Mouse (Mus musculus) thymus, adult 2 months (tissue): Measurements from ENCODE around the gene Gm10134. TPM values are rescaled to one million over a fixed set of nuclear protein-coding genes. Genes with fewer than 3 reads are reported as not detected.

Source experiments
- DNase-seq: peaks from one replicate; pipeline ENCODE4 v3.0.0; 2021
- H3K27ac ChIP-seq: fragments of 200-500 bp; 2 replicates; pipeline ENCODE4 v1.5.1; 2012; ENCODE audit warnings: low read length, control low read depth; ENCODE audit not compliant: control insufficient read depth, insufficient read depth
- H3K27me3 ChIP-seq: fragments of 200-500 bp; 2 replicates; pipeline ENCODE4 v1.6.1; 2012; ENCODE audit warnings: mild to moderate bottlenecking, low read length, moderate library complexity, mixed read lengths; ENCODE audit not compliant: control insufficient read depth, insufficient read depth
- H3K36me3 ChIP-seq: fragments of 200-500 bp; 2 replicates; pipeline ENCODE4 v1.6.1; 2012; ENCODE audit warnings: mild to moderate bottlenecking, low read length, moderate library complexity; ENCODE audit not compliant: control insufficient read depth, insufficient read depth
- H3K4me1 ChIP-seq: fragments of 200-500 bp; replicated peaks from 2 replicates; pipeline ENCODE4 v1.6.1; 2012; ENCODE audit warnings: low read length; ENCODE audit not compliant: control insufficient read depth, insufficient read depth
- H3K4me3 ChIP-seq: fragments of 200-500 bp; 2 replicates; pipeline ENCODE4 v1.5.1; 2012; ENCODE audit warnings: mild to moderate bottlenecking, low read length, control low read depth, moderate library complexity; ENCODE audit not compliant: control insufficient read depth, insufficient read depth
- CTCF ChIP-seq: fragments of 200-500 bp; IDR thresholded peaks from 2 replicates; pipeline ENCODE4 v1.5.1; 2012; ENCODE audit warnings: mild to moderate bottlenecking, control low read depth, low read length, moderate library complexity, borderline replicate concordance; ENCODE audit not compliant: control insufficient read depth, poor library complexity, insufficient read depth; ENCODE audit errors: extremely low read depth
- POLR2A ChIP-seq: fragments of 200-500 bp; IDR thresholded peaks from 2 replicates; pipeline ENCODE4 v1.6.1; 2012; ENCODE audit warnings: mild to moderate bottlenecking, low read length, control low read depth, moderate library complexity; ENCODE audit not compliant: control insufficient read depth, poor library complexity, insufficient read depth; ENCODE audit errors: extremely low read depth
- WGBS: fragments of 180-500 bp; shearing (Covaris S2); methylation state at CpG from one replicate; pipeline ENCODE4 v1.1.7; 2018; 5-methylcytosine and 5-hydroxymethylcytosine counted together
- polyA plus RNA-seq: library from polyadenylated mRNA; depleted of rRNA; stranded (reverse); fragments of >200 nt; gene quantifications from 2 replicates; pipeline ENCODE4 v1.2.3, GENCODE M21; 2012; rRNA removed

The Gm10134 gene
- polyA plus RNA-seq, 1 experiment = 0.47 TPM

- no peak for TF ChIP-seq POLR2A
- TF ChIP-seq CTCF = no peak
- Histone ChIP-seq H3K4me1 (no peaks in the 10 kb centered on the region), H3K27me3 (no peaks in the 10 kb centered on the region), H3K27ac (no peak overlapping the region), H3K4me3 (no peak overlapping the region), H3K36me3 (no peaks in the 10 kb centered on the region)
- no peak for DNase-seq
- 96% methylated on average over 5 of the region's 5 CpGs for WGBS
These were observed 46.4 kb downstream of the Gm10134 start for GRCm38 (mm10) chr2:28552301-28552700.

Other genes with a start within 250 kb of the Gm10134 start
- 1.2 and 1.3 TPM in 2 replicates for gene Ppp1r26, start 59.3 kb upstream of the Gm10134 start, polyA plus RNA-seq
- gene 1700007K13Rik, start 39.8 kb upstream of the Gm10134 start, polyA plus RNA-seq = not detected in 2 replicates
- 50.7 and 53.8 TPM in 2 replicates for gene Mrps2, start 38.0 kb upstream of the Gm10134 start, polyA plus RNA-seq
- gene Gbgt1, start 9.2 kb upstream of the Gm10134 start, polyA plus RNA-seq = 2.5 and 2.8 TPM in 2 replicates
- gene Ralgds, start 7.0 kb downstream of the Gm10134 start, polyA plus RNA-seq = 45.4 and 51.6 TPM in 2 replicates
- 0.42 and 0.49 TPM in 2 replicates for gene Cel, start 57.3 kb downstream of the Gm10134 start, polyA plus RNA-seq
- gene Gtf3c5, start 77.7 kb downstream of the Gm10134 start, polyA plus RNA-seq = 33.7 and 34.5 TPM in 2 replicates
- gene Gfi1b, start 115.9 kb downstream of the Gm10134 start, polyA plus RNA-seq = 1.8 and 2.0 TPM in 2 replicates
- 24.7 and 25.3 TPM in 2 replicates for gene Tsc1, start 135.1 kb downstream of the Gm10134 start, polyA plus RNA-seq
- gene Spaca9, start 193.6 kb downstream of the Gm10134 start, polyA plus RNA-seq = 1.6 and 2.5 TPM in 2 replicates
- gene Ak8, start 194.1 kb downstream of the Gm10134 start, polyA plus RNA-seq = 0.75 and 0.89 TPM in 2 replicates